Mouse (Mus musculus): ENCODE results near the gene Sit1. TPM values are rescaled to one million over a fixed set of nuclear protein-coding genes. Genes with fewer than 3 reads are reported as not detected.

The Sit1 gene
- polyA plus RNA-seq, 1 experiment from 2014 or later = not detected

DNA sequence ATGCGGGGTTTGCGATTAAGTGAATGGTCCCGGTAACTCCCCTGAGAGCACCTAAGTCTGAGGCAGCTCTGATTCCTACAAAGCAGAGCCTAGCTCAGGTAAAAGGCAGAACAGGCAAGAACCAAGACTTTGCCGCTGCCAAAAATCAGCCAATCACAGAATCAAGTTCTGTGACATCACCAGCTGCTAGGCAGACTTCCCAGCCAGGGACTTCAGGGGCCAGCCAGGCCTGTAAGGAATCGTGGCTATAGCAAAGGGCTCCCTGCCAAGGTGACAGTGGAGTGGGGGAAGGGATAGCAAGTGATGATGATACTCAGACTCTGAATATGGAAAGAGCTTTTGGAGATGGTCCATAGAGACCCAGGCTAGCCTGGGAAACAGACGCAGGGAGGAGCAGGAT is 36.4 kb upstream of the Sit1 start:
- H3K4me1 ChIP-seq (replicated peaks; ENCODE audit: control insufficient read depth, insufficient read depth, low read length) = peaks cover 8% of the 10 kb centered on the region; the same call in 1 of the 2 replicates
- no peak overlapping the region for H3K27ac ChIP-seq (ENCODE audit: low read depth, low read length)
- H3K4me3 ChIP-seq (ENCODE audit: low read depth, low read length) = 0 out of 2 replicates have a peak overlapping the region, but pooled peaks have one; percentile 9
- H3K36me3 ChIP-seq (ENCODE audit: control insufficient read depth, insufficient read depth) = peaks cover 13% of the 10 kb centered on the region; the same call in 1 of the 2 replicates
- peak overlapping the region; percentile 61 for H3K4me2 ChIP-seq (replicated peaks; ENCODE audit: low read depth)
- peak; percentile 17; the same call in 1 of the 2 replicates for ATAC-seq
- H3K27me3 ChIP-seq (replicated peaks; ENCODE audit: control insufficient read depth, insufficient read depth, low read length) = peaks cover 31% of the 10 kb centered on the region; the same call in 1 of the 2 replicates
- H3K9ac ChIP-seq (ENCODE audit: low read depth, low read length) = no peak overlapping the region
- TF ChIP-seq CTCF (IDR thresholded peaks at IDR 0.05; ENCODE audit: low read depth) = no peak
- WGBS = 18% methylated on average over 6 of the region's 6 CpGs
- no peaks in the 10 kb centered on the region for H3K9me3 ChIP-seq (ENCODE audit: control insufficient read depth)

DNA sequence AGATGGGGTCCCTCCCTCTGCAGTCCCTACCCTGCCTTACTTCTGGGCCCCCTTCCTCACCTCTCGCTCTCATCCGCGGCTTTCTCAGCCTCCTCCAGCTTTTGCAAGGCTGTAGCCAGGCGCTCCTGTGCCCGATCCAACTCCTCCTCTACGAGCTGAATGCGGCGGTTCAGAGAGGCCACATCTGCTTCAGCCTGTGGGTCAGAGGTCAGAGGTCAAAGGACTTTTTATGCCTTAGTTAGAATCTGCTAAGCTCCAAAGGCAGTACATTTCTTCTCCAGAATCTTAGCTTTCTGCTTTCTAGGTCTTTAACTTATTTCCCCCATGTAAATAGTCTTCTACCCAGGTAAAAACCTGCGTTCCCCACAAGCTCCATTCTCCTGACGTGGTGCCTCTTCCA is 36.0 kb upstream of the Sit1 start:
- Histone ChIP-seq H3K4me2 (replicated peaks; ENCODE audit: low read depth) (peak overlapping the region; percentile 61), H3K9ac (ENCODE audit: low read depth, low read length) (no peak overlapping the region), H3K27me3 (replicated peaks; ENCODE audit: control insufficient read depth, insufficient read depth, low read length) (peaks cover 35% of the 10 kb centered on the region; the same call in 1 of the 2 replicates), H3K4me3 (ENCODE audit: low read depth, low read length) (0 out of 2 replicates have a peak overlapping the region, but pooled peaks have one; percentile 9), H3K36me3 (ENCODE audit: control insufficient read depth, insufficient read depth) (peaks cover 17% of the 10 kb centered on the region; the same call in 1 of the 2 replicates), H3K9me3 (ENCODE audit: control insufficient read depth) (no peaks in the 10 kb centered on the region), H3K4me1 (replicated peaks; ENCODE audit: control insufficient read depth, insufficient read depth, low read length) (peaks cover 8% of the 10 kb centered on the region; the same call in 1 of the 2 replicates), H3K27ac (ENCODE audit: low read depth, low read length) (no peak overlapping the region)
- ATAC-seq = no peak
- no peak for TF ChIP-seq CTCF (IDR thresholded peaks at IDR 0.05; ENCODE audit: low read depth)
- WGBS = 36% methylated on average over 10 of the region's 10 CpGs

DNA sequence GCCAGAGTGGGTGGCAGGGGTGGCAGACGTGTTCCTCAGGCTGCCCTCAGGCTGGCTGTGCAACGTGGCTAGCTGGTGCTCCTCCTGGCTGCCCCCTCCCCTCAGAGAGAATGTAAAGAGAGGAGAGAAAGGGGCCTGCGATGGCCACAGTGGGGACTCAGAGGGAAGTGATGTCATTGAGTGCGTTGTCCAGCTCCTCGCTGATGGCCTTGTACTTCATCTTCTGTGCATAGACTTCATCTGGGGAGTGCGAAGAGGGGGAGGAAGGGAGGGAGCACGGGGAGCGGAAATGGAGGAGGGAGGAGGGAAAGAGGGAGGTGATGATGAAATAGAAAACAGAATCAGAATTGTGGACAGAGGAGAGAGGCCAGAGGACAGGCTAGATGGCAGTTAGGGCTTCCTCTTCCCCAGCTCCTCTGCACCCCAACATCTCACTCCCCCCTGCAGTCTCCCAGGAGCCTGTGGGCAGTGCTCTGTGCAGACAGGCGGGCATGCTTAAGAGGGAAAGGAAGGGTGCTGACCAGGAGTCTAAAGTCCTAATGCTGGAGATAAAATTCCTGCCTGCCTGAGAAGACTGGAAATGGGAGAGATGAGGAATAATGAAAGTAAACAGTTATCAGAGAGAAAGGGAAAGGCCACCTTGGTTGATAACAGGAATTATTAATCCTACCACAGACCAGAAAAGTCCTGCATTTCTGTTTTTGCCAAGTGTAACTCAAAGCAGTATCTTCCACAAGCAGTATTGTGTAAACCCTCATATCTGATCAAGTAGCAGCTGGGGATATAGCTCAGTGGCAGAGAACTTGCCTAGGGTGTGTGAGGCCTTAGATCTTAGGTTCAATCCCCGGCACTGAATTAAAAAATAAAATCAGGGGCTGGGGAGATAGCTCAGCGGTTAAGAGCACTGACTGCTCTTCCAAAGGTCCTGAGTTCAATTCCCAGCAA is 32.5 kb upstream of the Sit1 start:
- H3K4me2 ChIP-seq (replicated peaks; ENCODE audit: low read depth) = no peak overlapping the region
- H3K4me1 ChIP-seq (replicated peaks; ENCODE audit: control insufficient read depth, insufficient read depth, low read length) = peaks cover 4% of the 10 kb centered on the region; the same call in 1 of the 2 replicates
- H3K9me3 ChIP-seq (ENCODE audit: control insufficient read depth) = no peaks in the 10 kb centered on the region
- no peak overlapping the region for H3K9ac ChIP-seq (ENCODE audit: low read depth, low read length)
- WGBS = 50% methylated on average over 11 of the region's 11 CpGs
- H3K4me3 ChIP-seq (ENCODE audit: low read depth, low read length) = no peak overlapping the region
- TF ChIP-seq CTCF (IDR thresholded peaks at IDR 0.05; ENCODE audit: low read depth) = no peak
- peaks cover 20% of the 10 kb centered on the region; the same call in 1 of the 2 replicates for H3K27me3 ChIP-seq (replicated peaks; ENCODE audit: control insufficient read depth, insufficient read depth, low read length)
- H3K36me3 ChIP-seq (ENCODE audit: control insufficient read depth, insufficient read depth) = peaks cover 19% of the 10 kb centered on the region; the same call in 1 of the 2 replicates
- no peak overlapping the region for H3K27ac ChIP-seq (ENCODE audit: low read depth, low read length)
- ATAC-seq = peak; percentile 44

DNA sequence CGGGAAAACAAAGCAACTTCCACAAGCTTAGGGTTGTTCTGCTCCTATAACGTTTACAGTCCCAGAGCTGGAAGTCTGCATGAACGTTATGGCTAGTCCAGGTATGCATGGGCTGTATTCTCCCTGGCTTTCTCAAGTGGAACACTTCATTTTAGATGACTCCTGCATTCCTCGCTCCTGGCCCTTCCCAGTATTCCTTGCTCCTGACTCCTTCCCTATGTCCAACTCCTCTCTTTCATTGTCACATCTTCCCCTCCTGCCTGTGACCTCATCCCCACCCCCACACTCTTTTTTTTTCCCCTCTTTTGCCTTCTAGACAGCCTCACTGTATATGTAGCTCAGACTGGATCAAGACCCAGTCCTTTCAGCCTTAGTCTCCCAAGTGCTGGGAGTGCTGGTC is 30.3 kb upstream of the Sit1 start:
- ATAC-seq = no peak
- TF ChIP-seq CTCF (IDR thresholded peaks at IDR 0.05; ENCODE audit: low read depth) = no peak
- WGBS = 74% methylated on average over 4 of the region's 4 CpGs
- no peak overlapping the region for H3K9ac ChIP-seq (ENCODE audit: low read depth, low read length)
- H3K27me3 ChIP-seq (replicated peaks; ENCODE audit: control insufficient read depth, insufficient read depth, low read length) = peaks cover 12% of the 10 kb centered on the region; the same call in 1 of the 2 replicates
- no peaks in the 10 kb centered on the region for H3K9me3 ChIP-seq (ENCODE audit: control insufficient read depth)
- peaks cover 3% of the 10 kb centered on the region; the same call in 1 of the 2 replicates for H3K4me1 ChIP-seq (replicated peaks; ENCODE audit: control insufficient read depth, insufficient read depth, low read length)
- no peak overlapping the region for H3K27ac ChIP-seq (ENCODE audit: low read depth, low read length)
- H3K4me3 ChIP-seq (ENCODE audit: low read depth, low read length) = no peak overlapping the region
- peaks cover 19% of the 10 kb centered on the region; the same call in 1 of the 2 replicates for H3K36me3 ChIP-seq (ENCODE audit: control insufficient read depth, insufficient read depth)
- H3K4me2 ChIP-seq (replicated peaks; ENCODE audit: low read depth) = no peak overlapping the region

DNA sequence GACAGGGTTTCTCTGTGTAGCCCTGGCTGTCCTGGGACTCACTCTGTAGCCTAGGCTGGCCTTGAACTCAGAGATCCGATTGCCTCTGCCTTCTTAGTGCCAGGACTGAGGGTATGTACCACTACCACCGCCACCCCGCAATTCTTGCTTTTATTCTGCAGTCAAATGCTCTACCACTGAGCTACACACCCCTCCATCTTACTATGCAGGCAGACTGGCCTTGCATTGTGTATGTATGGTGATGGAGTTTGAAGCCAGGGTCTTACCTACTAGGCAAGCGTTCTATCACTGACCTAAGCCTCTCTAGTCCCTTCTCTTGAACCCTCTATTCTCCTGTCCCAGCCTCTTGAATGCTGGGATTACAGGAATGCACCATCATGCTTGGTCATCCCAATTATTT is 29.8 kb upstream of the Sit1 start:
- H3K9me3 ChIP-seq (ENCODE audit: control insufficient read depth) = no peaks in the 10 kb centered on the region
- WGBS = 89% methylated on average over 4 of the region's 4 CpGs
- H3K4me1 ChIP-seq (replicated peaks; ENCODE audit: control insufficient read depth, insufficient read depth, low read length) = peaks cover 4% of the 10 kb centered on the region; the same call in 1 of the 2 replicates
- TF ChIP-seq CTCF (IDR thresholded peaks at IDR 0.05; ENCODE audit: low read depth) = no peak
- no peak overlapping the region for H3K9ac ChIP-seq (ENCODE audit: low read depth, low read length)
- H3K27ac ChIP-seq (ENCODE audit: low read depth, low read length) = no peak overlapping the region
- ATAC-seq = no peak
- H3K27me3 ChIP-seq (replicated peaks; ENCODE audit: control insufficient read depth, insufficient read depth, low read length) = peaks cover 11% of the 10 kb centered on the region; the same call in 1 of the 2 replicates
- H3K4me2 ChIP-seq (replicated peaks; ENCODE audit: low read depth) = no peak overlapping the region
- peaks cover 17% of the 10 kb centered on the region; the same call in 1 of the 2 replicates for H3K36me3 ChIP-seq (ENCODE audit: control insufficient read depth, insufficient read depth)
- no peak overlapping the region for H3K4me3 ChIP-seq (ENCODE audit: low read depth, low read length)

DNA sequence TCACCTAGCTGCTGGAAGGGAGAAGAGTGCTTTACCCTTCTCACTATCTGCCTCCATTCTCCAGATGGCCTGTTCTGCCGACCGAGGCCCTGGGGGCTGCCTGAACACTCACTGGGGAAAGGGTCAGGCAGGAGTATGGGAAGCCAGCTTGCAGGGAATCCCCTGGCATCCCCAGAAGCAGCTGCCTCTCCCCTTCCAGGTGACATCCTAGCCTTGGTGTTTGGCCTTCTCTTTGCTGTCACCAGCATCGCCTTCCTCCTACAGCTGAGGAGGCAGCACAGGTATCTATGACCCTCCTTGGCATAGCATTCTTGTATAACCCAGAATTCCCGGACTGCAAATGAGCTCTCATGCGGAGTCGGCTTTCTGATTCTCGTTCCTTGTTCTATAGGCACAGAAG is 29.1 kb upstream of the Sit1 start:
- WGBS = 75% methylated on average over 7 of the region's 7 CpGs

More for the DNA sequence above, 29.1 kb upstream of the Sit1 start:
- Histone ChIP-seq H3K9me3 (ENCODE audit: control insufficient read depth) (no peaks in the 10 kb centered on the region), H3K9ac (ENCODE audit: low read depth, low read length) (no peak overlapping the region), H3K27me3 (replicated peaks; ENCODE audit: control insufficient read depth, insufficient read depth, low read length) (0 out of 2 replicates have a peak, but pooled peaks cover 11% of the 10 kb centered on the region), H3K4me1 (replicated peaks; ENCODE audit: control insufficient read depth, insufficient read depth, low read length) (peaks cover 4% of the 10 kb centered on the region; the same call in 1 of the 2 replicates), H3K4me3 (ENCODE audit: low read depth, low read length) (no peak overlapping the region), H3K4me2 (replicated peaks; ENCODE audit: low read depth) (no peak overlapping the region), H3K36me3 (ENCODE audit: control insufficient read depth, insufficient read depth) (peaks cover 17% of the 10 kb centered on the region; the same call in 1 of the 2 replicates), H3K27ac (ENCODE audit: low read depth, low read length) (no peak overlapping the region)
- TF ChIP-seq CTCF (IDR thresholded peaks at IDR 0.05; ENCODE audit: low read depth) = no peak
- ATAC-seq = no peak

Measured in intestine, postnatal 0 days (tissue).